Mouse (Mus musculus): ENCODE results near the gene Lefty2.

DNA sequence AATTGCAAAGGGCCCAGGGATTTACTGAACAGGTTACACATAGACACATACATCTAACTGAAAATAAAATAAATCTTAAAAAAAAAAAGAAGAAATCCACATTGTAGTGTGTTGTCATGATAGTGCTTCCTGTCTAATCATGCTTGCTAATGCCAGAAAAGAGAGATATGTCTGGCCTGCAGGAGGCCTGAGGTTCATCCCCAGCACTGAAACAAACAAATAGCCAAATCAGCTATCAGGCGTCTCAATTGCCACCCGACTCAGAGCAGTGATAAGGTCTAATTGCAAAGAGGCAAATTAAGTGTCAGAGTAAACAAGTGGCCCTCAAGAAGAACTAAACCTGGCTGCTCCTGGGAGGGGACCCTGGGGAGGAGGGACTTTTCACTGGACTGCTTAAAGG, 36.7 kb downstream of the Lefty2 start:
- TF ChIP-seq POLR2A (IDR thresholded peaks at IDR 0.05; ENCODE audit: insufficient read length, low read depth) (no peak), MYOG (IDR thresholded peaks at IDR 0.05; ENCODE audit: control insufficient read depth in 1 of 3, insufficient read depth in 1 of 3, insufficient read length in 2 of 3, low read depth in 2 of 3) (no peak), MAX (IDR thresholded peaks at IDR 0.05; ENCODE audit: low read depth) (no peak), POLR2AphosphoS2 (IDR thresholded peaks at IDR 0.05; ENCODE audit: insufficient read length, low read depth) (no peak), SRF (IDR thresholded peaks at IDR 0.05; ENCODE audit: control insufficient read depth, insufficient read length, low read depth) (no peak), E2F4 (IDR thresholded peaks at IDR 0.05; ENCODE audit: insufficient read depth) (no peak), TCF12 (IDR thresholded peaks at IDR 0.05; ENCODE audit: insufficient read depth, poor library complexity, severe bottlenecking) (no peak), CEBPB (IDR thresholded peaks at IDR 0.05; ENCODE audit: insufficient read depth, poor library complexity, severe bottlenecking) (no peak)

Data from myocyte (in vitro differentiated cells).